Mouse (Mus musculus): ENCODE data around the gene Il17re.

- no peak for TF ChIP-seq CHD2 (IDR thresholded peaks at IDR 0.05; ENCODE audit: low read depth, low read length)
- no peak for TF ChIP-seq HCFC1 (IDR thresholded peaks at IDR 0.05; ENCODE audit: borderline replicate concordance, insufficient read depth, low read length)
These were observed 16.2 kb upstream of the Il17re start for GRCm38 (mm10) chr6:113442087-113442441.
